Mouse (Mus musculus) hindbrain, embryonic 10.5 days (tissue): Measurements from ENCODE around the gene Fyn. TPM values are rescaled to one million over a fixed set of nuclear protein-coding genes. Genes with fewer than 3 reads are reported as not detected.

ENCODE experiments used
- DNase-seq: peaks from one replicate; pipeline ENCODE4 v3.0.0-alpha.2; 2017; ENCODE audit warnings: low spot score
- H3K27ac ChIP-seq: fragments of 300-500 bp; sonication (generic); 2 replicates; pipeline ENCODE4 v1.5.1; 2016; ENCODE audit warnings: mild to moderate bottlenecking, moderate library complexity
- H3K27me3 ChIP-seq: fragments of 300-500 bp; sonication (generic); 2 replicates; pipeline ENCODE4 v1.6.1; 2016; ENCODE audit warnings: mild to moderate bottlenecking; ENCODE audit not compliant: poor library complexity, insufficient read depth, severe bottlenecking
- H3K36me3 ChIP-seq: fragments of 300-500 bp; sonication (generic); 2 replicates; pipeline ENCODE4 v1.6.1; 2016; ENCODE audit warnings: mild to moderate bottlenecking, moderate library complexity
- H3K4me1 ChIP-seq: fragments of 300-500 bp; sonication (generic); replicated peaks from 2 replicates; pipeline ENCODE4 v1.6.1; 2016; ENCODE audit warnings: mild to moderate bottlenecking
- H3K4me3 ChIP-seq: fragments of 300-500 bp; sonication (generic); 2 replicates; pipeline ENCODE4 v1.5.1; 2016; ENCODE audit warnings: mild to moderate bottlenecking, moderate library complexity
- H3K9me3 ChIP-seq: fragments of 300-500 bp; sonication (generic); 2 replicates; pipeline ENCODE4 v1.6.1; 2016; ENCODE audit warnings: mild to moderate bottlenecking, moderate library complexity
- WGBS: fragments of 180-500 bp; shearing (Covaris S2); methylation state at CpG from one replicate; pipeline ENCODE4 v1.1.7; 2016; 5-methylcytosine and 5-hydroxymethylcytosine counted together
- polyA plus RNA-seq: library from polyadenylated mRNA; unstranded; fragments of >200 nt; fragmentation: Nextera tagmentation; extraction: Ambion mirVana; gene quantifications from 2 replicates; pipeline ENCODE4 v1.2.1, GENCODE M21; 2016

Gene Fyn
- polyA plus RNA-seq, 1 experiment from 2014 or later: 34.1 TPM

DNA sequence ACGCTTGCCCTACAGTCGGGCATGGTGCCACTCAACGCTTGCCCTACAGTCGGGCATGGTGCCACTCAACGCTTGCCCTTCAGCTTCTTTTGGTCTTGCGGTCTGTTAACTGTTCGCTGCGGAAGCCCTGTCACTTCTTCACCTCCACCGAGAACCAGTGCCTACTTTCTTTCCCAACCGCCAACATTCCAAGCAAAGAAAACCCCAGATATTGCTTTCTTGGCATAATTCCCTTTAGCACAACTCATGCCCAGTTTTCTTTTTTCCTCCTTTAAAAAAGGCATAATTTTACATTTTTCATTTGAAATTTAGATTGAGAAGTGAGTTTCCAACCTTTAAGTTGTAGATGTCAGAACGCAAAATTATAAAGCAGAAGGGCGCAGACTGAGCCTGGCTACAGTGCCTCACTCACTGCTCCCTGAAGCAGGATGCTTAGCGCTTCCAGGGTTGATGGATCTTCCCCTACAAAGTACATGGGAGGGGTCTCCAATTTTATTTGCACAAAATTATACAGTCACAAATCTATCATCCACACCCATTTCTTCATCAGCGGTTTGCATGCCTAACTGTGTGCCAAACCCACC lies 18.8 kb upstream of the Fyn start:
- DNase-seq: no peak
- H3K4me1 ChIP-seq: no peaks in the 10 kb centered on the region
- no peaks in the 10 kb centered on the region for H3K9me3 ChIP-seq
- no peaks in the 10 kb centered on the region for H3K36me3 ChIP-seq
- 96% methylated on average over 14 of the region's 14 CpGs for WGBS
- no peak overlapping the region for H3K27ac ChIP-seq
- no peaks in the 10 kb centered on the region for H3K27me3 ChIP-seq
- no peak overlapping the region for H3K4me3 ChIP-seq

- Histone ChIP-seq H3K4me1 (peaks cover 4% of the 10 kb centered on the region; the same call in 1 of the 2 replicates), H3K4me3 (no peak overlapping the region), H3K9me3 (no peaks in the 10 kb centered on the region), H3K36me3 (no peaks in the 10 kb centered on the region), H3K27me3 (peaks cover 6% of the 10 kb centered on the region; the same call in 1 of the 2 replicates), H3K27ac (no peak overlapping the region)
- WGBS: 92% methylated on average over 4 of the region's 4 CpGs
- no peak for DNase-seq
These were observed 4.5 kb upstream of the Fyn start for GRCm38 (mm10) chr10:39364196-39364595.

- Histone ChIP-seq H3K9me3 (no peaks in the 10 kb centered on the region), H3K36me3 (no peaks in the 10 kb centered on the region), H3K4me3 (peak overlapping the region; percentile 94), H3K27ac (peak overlapping the region; percentile 99), H3K4me1 (peaks cover 49% of the 10 kb centered on the region), H3K27me3 (peaks cover 6% of the 10 kb centered on the region; the same call in 1 of the 2 replicates)
- under 1% methylated on average over 44 of the region's 44 CpGs for WGBS
- peak; percentile 99 for DNase-seq
These were observed 862 bp downstream of the Fyn start for GRCm38 (mm10) chr10:39369502-39369931.

DNA sequence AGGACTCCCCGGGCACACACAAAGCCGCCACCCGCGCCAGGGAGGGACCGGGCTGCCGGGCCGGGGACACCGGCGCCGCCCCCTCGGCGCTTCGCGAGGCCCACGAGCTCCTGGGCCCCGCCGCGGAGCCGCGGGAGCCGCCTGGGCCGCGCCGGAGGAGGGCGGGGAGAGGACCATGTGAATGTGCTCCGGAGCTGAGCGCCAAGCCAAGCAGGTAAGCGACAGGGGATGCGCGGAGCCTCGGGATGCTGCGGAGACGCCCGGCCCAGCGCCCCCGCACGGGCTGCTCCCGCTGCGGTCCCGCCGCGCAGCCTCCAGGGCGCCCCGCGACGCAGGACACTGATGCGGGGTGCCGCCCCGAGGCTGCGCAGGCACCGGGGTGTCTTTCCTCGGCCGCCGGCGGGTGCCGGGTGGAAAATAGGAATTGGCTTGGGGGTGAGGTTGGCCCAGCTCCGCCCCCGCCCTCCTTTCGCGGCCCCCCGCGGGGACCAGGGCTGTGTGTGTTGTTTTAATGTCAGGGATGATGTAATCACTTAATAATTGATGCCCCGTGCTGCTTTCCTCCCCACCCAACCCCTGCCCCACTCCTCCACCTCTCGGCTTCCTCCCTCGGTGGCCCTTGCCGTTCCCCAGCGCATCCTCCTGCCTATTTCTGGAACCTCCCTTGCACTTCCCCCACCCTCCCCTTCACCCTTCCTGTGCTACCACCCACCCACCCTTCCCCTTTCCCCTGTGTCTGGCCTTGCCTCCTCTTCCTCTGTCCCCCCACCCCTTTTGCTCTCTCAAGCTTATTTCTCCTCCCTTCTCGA lies 1.5 kb downstream of the Fyn start:
- DNase-seq: peak; percentile 63
- H3K4me3 ChIP-seq: peak overlapping the region; percentile 94
- H3K36me3 ChIP-seq: no peaks in the 10 kb centered on the region
- peaks cover 6% of the 10 kb centered on the region; the same call in 1 of the 2 replicates for H3K27me3 ChIP-seq
- peak overlapping the region; percentile 99 for H3K27ac ChIP-seq
- H3K4me1 ChIP-seq: peaks cover 55% of the 10 kb centered on the region
- under 1% methylated on average over 53 of the region's 68 CpGs for WGBS
- no peaks in the 10 kb centered on the region for H3K9me3 ChIP-seq

DNA sequence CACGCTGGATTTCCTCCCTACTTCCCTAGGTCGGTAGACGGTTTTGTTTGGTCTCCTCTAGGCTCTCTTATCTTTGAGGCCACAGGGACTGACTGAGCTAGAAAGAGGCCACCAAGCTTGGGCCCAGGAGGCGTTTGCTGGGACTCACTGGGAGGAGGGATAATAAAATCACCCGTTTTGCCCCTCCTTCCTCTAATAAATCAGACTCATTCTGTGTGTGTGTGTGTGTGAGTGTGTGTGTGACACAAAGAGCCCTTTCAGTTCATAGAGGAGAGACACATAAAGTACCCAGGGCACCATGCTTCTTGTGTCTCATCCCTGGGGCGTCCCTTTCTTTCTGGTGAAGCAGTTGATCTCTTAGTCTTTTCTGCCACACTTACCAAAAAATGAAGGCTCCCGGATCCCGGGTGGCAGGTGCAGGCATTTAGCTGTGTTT lies 2.1 kb downstream of the Fyn start:
- H3K4me1 ChIP-seq: peaks cover 55% of the 10 kb centered on the region
- peaks cover 6% of the 10 kb centered on the region; the same call in 1 of the 2 replicates for H3K27me3 ChIP-seq
- peak overlapping the region; percentile 99 for H3K27ac ChIP-seq
- peak; percentile 50 for DNase-seq
- peak overlapping the region; percentile 94 for H3K4me3 ChIP-seq
- WGBS: 3% methylated on average over 8 of the region's 8 CpGs
- H3K36me3 ChIP-seq: no peaks in the 10 kb centered on the region
- H3K9me3 ChIP-seq: no peaks in the 10 kb centered on the region

GRCm38 (mm10) chr10:39371467-39371866 lies 2.8 kb downstream of the Fyn start:
- peak overlapping the region; percentile 94 for H3K4me3 ChIP-seq
- no peaks in the 10 kb centered on the region for H3K36me3 ChIP-seq
- peak overlapping the region; percentile 99 for H3K27ac ChIP-seq
- H3K4me1 ChIP-seq: peaks cover 61% of the 10 kb centered on the region
- peaks cover 6% of the 10 kb centered on the region; the same call in 1 of the 2 replicates for H3K27me3 ChIP-seq
- DNase-seq: no peak
- H3K9me3 ChIP-seq: no peaks in the 10 kb centered on the region
- 48% methylated on average over 2 of the region's 2 CpGs for WGBS

DNA sequence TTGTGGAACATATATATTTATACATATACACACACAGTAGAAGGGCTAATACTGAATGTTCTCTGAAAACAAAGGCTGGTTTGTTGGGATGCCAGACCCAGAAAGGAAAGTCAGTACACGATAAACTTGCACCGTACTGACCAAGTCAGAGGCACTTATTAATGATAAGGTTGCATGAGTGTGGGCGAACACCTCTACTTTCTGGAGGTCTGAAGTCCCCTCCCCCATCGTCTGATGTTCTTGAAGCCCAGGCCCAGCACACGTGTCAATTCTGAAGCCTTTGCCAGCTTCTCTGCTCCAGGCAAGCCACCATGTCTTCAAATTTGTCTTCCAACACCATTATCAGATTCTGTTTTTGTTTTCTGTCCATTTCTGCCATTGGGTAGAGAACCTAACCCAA lies 3.3 kb downstream of the Fyn start:
- Histone ChIP-seq H3K27ac (no peak overlapping the region), H3K4me1 (peaks cover 66% of the 10 kb centered on the region), H3K9me3 (no peaks in the 10 kb centered on the region), H3K27me3 (peaks cover 6% of the 10 kb centered on the region; the same call in 1 of the 2 replicates), H3K36me3 (no peaks in the 10 kb centered on the region), H3K4me3 (peak overlapping the region; percentile 94; the same call in 1 of the 2 replicates)
- 85% methylated on average over 5 of the region's 5 CpGs for WGBS
- no peak for DNase-seq

- Histone ChIP-seq H3K27me3 (no peaks in the 10 kb centered on the region), H3K36me3 (0 out of 2 replicates have a peak, but pooled peaks cover 10% of the 10 kb centered on the region), H3K9me3 (no peaks in the 10 kb centered on the region), H3K27ac (no peak overlapping the region), H3K4me3 (no peak overlapping the region), H3K4me1 (peaks cover 78% of the 10 kb centered on the region)
- 86% methylated on average over 9 of the region's 9 CpGs for WGBS
- DNase-seq: no peak
These were observed 8.0 kb downstream of the Fyn start for GRCm38 (mm10) chr10:39376676-39377075.

GRCm38 (mm10) chr10:39377219-39377618 lies 8.6 kb downstream of the Fyn start:
- WGBS: 87% methylated on average over 5 of the region's 5 CpGs
- Histone ChIP-seq H3K4me3 (no peak overlapping the region), H3K27ac (no peak overlapping the region), H3K4me1 (peaks cover 75% of the 10 kb centered on the region), H3K36me3 (0 out of 2 replicates have a peak, but pooled peaks cover 10% of the 10 kb centered on the region), H3K27me3 (no peaks in the 10 kb centered on the region), H3K9me3 (no peaks in the 10 kb centered on the region)
- no peak for DNase-seq

DNA sequence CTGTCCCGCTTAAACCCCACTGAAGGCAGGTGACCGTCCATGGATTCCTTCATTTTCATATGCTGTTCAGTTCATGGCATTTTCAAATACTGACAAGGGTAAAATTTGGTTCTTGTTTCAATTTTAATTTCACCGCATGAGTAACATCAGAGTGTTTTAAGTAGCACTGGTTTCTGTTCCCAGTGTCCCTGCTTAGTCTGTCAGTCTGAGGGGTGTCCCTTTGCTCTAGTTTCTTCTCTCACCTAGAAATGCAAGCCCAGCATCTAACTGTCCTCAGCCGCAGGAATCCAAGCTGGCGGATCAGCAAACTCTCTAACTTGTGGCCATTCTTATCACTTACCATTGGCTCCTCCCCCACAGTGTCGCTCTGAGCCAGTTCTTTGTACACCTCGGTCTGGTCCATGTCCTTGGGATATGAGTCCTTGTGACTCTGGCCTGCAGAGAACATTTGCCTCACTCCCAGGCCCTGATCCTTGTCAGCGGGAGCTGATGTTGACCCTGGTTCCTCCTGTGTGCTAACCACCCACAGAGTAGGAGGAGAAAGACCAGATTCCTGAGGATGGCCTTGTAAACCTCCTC lies 9.5 kb downstream of the Fyn start:
- H3K4me1 ChIP-seq: peaks cover 72% of the 10 kb centered on the region
- H3K9me3 ChIP-seq: no peaks in the 10 kb centered on the region
- 0 out of 2 replicates have a peak, but pooled peaks cover 10% of the 10 kb centered on the region for H3K36me3 ChIP-seq
- WGBS: 81% methylated on average over 8 of the region's 8 CpGs
- no peaks in the 10 kb centered on the region for H3K27me3 ChIP-seq
- no peak for DNase-seq
- no peak overlapping the region for H3K27ac ChIP-seq
- no peak overlapping the region for H3K4me3 ChIP-seq

DNA sequence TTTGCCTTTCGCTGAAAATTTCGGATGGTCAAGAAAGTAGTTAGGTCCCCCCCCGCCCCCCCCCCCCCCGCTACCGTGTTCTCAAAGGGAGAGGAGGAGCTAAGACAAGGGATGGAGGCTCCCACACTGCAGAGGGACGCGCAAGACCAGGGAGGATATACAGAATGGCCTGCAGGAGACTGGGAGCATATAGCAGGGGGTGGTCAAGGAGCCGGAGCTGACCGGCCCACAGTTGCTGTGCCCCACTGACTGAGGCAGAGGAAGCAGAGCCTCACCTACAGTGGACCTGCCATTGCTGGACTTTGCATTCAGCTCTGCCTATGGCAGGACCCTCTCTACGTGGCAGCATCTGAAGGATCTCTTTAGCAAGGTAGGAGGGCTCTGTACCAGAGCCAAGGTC lies 10.6 kb downstream of the Fyn start:
- peak overlapping the region; percentile 50; the same call in 1 of the 2 replicates for H3K27ac ChIP-seq

DNA sequence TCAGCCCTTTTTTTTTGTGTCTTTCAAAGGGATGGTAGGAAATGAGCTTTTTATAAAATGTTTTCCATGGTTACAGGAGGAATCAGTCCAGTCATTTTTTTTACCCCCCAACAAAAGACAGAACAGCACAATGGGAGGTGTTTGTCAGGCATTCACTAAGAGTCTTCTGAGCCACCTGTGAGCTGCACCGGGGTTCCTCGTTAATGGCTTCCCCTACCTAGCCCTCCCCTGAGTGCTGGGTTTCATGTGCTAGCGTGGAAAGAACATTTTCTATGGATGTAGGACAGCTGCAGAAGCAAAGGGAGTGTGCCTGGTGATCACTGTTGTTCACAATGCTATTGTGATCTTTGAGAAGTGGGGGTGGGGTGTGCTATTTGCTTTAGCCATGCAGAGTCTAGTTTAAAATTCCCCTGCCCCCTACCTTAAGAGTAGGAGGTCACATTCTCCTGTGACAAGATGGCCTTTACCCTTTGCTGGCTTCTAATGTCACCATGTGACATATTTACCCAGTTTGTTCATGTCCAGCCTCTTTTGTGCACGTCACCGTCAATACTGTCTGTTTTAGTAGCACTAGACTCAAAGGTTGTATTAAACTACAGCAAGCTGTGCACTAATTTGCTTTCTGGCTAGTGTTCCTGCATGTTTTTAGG lies 11.2 kb downstream of the Fyn start:
- 0 out of 2 replicates have a peak, but pooled peaks cover 10% of the 10 kb centered on the region for H3K36me3 ChIP-seq
- no peak overlapping the region for H3K4me3 ChIP-seq
- no peak for DNase-seq
- 31% methylated on average over 5 of the region's 5 CpGs for WGBS
- H3K27me3 ChIP-seq: no peaks in the 10 kb centered on the region
- H3K27ac ChIP-seq: peak overlapping the region; percentile 50; the same call in 1 of the 2 replicates
- H3K9me3 ChIP-seq: no peaks in the 10 kb centered on the region
- peaks cover 56% of the 10 kb centered on the region for H3K4me1 ChIP-seq

More for the DNA sequence above, 10.6 kb downstream of the Fyn start:
- DNase-seq: no peak
- Histone ChIP-seq H3K4me3 (no peak overlapping the region), H3K36me3 (0 out of 2 replicates have a peak, but pooled peaks cover 10% of the 10 kb centered on the region), H3K4me1 (peaks cover 61% of the 10 kb centered on the region), H3K9me3 (no peaks in the 10 kb centered on the region), H3K27me3 (no peaks in the 10 kb centered on the region)
- WGBS: 53% methylated on average over 10 of the region's 10 CpGs
